Mouse (Mus musculus) cortical plate, adult 2 months (tissue): Measurements from ENCODE around the gene Trim34a.

Source experiments
- CTCF ChIP-seq: fragments of 200-500 bp; IDR thresholded peaks from 2 replicates; pipeline ENCODE4 v1.5.1; 2011; ENCODE audit warnings: mild to moderate bottlenecking, control low read depth, low read length; ENCODE audit not compliant: insufficient read depth; ENCODE audit errors: extremely low read depth
- POLR2A ChIP-seq: fragments of 200-500 bp; IDR thresholded peaks from 2 replicates; pipeline ENCODE4 v1.6.1; 2011; ENCODE audit warnings: mild to moderate bottlenecking, low read length, control low read depth; ENCODE audit not compliant: insufficient read depth; ENCODE audit errors: extremely low read depth

- no peak for TF ChIP-seq POLR2A
- no peak for TF ChIP-seq CTCF
Observed at GRCm38 (mm10) chr7:104216011-104216535, 28.2 kb upstream of the Trim34a start.
